Mouse (Mus musculus): ENCODE data around the gene Selenos. TPM values are rescaled to one million over a fixed set of nuclear protein-coding genes. Genes with fewer than 3 reads are reported as not detected.

Gene Selenos
- total RNA-seq (2023) = 61.7 TPM

DNA sequence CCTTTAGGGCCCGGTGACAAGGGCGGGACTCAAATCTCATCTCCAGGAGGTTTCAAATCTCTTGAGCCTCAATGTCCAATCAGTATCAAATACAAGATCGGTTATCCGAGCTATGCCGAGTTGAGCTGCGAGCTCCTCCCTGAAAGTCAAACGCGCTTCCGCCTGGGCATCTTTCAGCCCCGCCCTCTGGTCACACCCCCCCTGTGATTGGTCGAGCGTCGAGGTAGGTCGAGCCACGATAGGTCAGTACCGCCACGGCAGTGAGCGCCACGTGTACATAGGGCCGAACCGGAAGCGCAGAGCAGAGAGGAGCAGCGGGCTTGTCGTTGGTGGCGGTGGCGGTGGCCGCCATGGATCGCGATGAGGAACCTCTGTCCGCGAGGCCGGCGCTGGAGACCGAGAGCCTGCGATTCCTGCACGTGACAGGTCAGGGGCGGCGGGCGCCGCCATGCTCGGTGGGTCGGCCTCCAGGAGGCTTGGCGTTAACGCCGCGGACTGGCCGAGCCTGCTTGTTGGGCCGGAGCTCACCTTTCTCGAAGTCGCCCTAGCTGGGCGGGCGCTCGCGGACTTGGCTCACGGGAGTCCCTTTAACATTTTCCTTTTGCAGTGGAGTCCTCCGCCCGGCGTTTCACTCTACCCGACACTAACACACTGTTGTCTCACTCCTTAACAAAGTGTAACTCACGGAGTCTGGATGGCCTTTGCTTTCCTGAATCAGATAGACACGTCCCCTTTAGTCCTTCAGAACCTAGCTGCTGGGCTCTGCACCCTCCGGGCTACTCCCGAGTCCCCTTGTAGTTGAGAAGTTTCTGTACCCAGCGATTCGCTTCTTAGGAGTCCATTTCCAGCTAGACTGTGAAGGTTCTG lies at the start of gene Selenos:
Selenos (plus strand) TSS at position 286 of the 867 bp plus-strand sequence.

DNA sequence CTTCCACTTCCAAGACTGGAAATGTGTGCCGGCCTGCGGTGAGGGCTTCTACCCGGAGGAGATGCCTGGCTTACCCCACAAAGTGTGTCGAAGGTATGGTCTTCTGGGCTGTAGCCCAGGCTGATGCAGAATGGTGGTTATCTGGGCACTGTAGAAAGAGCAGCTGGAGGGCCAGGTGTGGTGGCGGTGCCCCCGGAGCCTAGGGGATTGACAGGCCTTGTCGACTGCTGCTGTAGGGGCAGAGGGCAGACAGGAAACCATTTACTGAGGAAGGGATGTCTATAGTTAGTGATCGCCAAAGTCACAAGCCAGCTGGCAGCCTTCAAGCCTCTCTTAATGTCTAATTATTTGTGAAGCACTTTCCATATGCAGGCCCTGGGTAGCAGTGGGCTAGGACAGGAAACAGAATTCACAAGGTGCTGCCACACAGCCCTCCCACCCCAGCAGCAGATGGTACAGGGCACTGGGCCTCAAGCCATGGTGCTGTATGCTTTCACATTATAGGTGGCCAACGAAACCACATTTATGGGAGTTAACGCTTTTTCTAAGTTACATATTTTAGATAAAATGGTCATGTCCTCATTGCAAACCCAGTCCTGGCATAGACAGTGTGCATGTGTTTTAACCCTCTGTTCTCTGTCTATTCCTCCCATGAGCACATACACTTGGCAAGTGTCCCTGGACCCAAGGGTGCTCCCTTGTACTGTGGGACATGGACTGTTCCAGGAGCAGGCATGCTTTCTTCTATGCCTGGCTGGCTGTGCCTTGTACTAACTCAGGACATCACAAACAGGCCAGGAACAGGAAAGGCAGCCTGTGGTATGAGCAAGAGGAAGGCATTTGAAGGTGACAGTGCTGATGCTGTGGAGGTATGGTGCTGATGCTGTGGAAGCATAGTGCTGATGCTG lies 35.6 kb upstream of the Selenos start, which contains the start of gene Gm45213:
Gm45213 (plus strand) TSS at position 51 of the 908 bp plus-strand sequence.

DNA sequence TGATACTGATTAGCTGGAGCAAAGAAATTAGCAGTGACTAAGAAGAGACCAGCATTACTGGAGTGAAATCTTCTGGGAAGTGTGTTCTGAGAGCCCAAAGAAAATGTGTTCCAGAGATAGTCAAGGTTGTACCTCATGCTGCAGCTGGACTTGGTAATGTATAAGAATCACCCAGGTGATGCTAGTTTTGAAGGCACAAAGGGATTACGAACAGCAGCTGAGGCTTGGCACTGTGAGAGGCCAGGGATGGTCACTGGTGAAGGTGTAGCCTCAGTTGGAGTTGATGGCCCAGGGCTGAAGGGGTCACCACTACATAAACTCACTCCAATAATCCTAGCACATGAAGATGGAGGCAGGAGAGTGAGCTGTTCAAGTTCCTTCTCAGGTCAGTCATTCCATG lies 20.7 kb upstream of the Selenos start, which contains the start of gene Snrpa1:
Snrpa1 (plus strand) TSS at position 301 of the 400 bp plus-strand sequence.

DNA sequence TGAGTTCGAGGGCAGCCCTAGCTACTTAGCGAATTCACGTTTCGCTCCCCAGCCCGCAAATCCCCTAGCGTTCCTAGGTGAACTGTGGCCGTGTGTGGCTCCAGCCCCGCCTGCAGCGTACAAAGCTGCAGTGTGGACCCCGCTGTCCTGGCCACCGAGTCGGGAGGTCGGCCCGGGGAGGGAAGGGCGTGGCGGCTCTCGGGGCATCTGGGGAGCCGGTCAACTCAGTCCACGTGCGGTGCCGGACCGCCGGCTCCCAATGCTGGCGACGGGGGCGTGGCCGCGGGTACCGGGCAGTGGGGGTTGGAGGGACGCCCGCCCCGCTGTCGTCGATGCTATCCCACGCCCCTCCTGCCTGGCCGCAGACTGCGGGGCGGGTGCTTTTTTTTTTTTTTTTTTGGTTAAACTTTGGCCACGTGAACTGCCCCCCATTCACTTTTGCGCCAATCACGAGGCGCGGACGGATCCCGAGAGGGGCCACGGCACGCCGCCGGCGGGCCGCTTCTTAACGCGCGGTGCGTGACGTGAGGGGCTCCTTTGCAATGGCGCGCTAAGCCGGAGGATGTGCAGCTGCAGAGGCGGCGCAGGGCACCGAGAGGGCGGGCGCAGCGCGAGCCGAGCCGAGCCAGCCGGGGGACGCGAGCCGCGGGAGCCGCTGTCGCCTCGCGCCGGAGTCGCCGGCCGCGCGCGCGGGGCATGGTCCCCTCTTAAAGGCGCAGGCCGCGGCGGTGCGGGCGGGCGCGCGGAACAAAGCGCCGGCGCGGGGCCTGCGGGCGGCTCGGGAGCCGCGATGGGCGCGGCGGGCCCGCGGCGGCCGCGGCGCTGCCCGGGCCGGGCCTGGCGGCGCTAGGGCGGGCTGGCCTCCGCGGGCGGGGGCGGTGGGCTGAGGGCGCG lies 29.8 kb downstream of the Selenos start, which contains the start of gene Chsy1:
Chsy1 (plus strand) TSS at position 555 of the 894 bp plus-strand sequence.

Other genes with a start within 250 kb of the Selenos start
- gene Pcsk6, start 217.9 kb upstream of the Selenos start, total RNA-seq (2023) = not detected
- not detected for gene Gm45213, start 36.0 kb upstream of the Selenos start, total RNA-seq (2023)
- 77.9 TPM for gene Snrpa1, start 20.6 kb upstream of the Selenos start, total RNA-seq (2023)
- gene Chsy1, start 29.9 kb downstream of the Selenos start, total RNA-seq (2023) = 12.3 TPM

Measured in CD4-positive naive resting alpha-beta T cell, adult 76 days (primary cell).